ENCODE assay signal across 7 mouse cellular contexts in the genomic region with DNA sequence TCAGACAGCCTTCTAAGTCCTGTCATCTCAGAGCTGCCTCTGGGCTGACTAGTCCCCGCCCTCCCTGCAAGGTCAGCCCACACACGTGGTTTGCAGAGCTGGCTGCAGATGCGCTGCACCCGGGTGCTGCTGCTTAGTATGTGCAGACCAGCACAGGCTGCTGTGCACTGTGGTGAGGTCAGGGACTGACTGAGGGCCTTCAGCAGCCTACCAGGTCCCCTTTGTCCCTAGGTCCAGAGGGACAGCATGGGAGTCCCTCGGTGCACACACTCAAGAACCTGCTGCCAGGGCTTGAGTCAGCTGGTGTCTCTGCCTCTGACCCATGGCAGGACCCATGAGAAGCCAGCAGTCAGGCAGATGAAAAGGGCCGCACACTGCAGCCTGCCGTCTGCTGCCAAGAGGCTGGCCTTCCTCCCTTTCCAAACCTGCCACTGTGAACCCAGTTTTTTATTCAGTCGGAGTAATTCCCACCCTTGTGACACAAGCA. TPM values are rescaled to one million over a fixed set of nuclear protein-coding genes. Genes with fewer than 3 reads are reported as not detected.
A peak's percentile ranks its signal among the peaks of the same experiment; 100 is the strongest.
DNase-seq lines count a peak whose midpoint lies in the region; ATAC-seq and TF ChIP-seq lines count a peak whose summit lies in the region.

No protein-coding gene starts in this region.

- ATAC-seq in liver, embryonic 11.5 days (replicated peaks; ENCODE audit: low FRiP score) = peak; percentile 67
- ATAC-seq in midbrain, postnatal 0 days (ENCODE audit: low FRiP score) = peak; percentile 47
- peak; percentile 37; the same call in 1 of the 2 replicates for ATAC-seq in stomach, embryonic 15.5 days (ENCODE audit: insufficient read depth, low FRiP score, low read depth)

- no peaks in the 10 kb centered on the region for H3K9me3 ChIP-seq in liver, embryonic 11.5 days (ENCODE audit: control insufficient read depth, low read length)
- no peaks in the 10 kb centered on the region for H3K9me3 ChIP-seq in midbrain, postnatal 0 days (ENCODE audit: low read length)
- no peaks in the 10 kb centered on the region for H3K9me3 ChIP-seq in stomach, embryonic 15.5 days

- H3K27ac ChIP-seq in kidney, adult 2 months (ENCODE audit: insufficient read depth, low read depth, low read length) = peak overlapping the region; percentile 65
- peak overlapping the region; percentile 88 for H3K27ac ChIP-seq in liver, embryonic 11.5 days (ENCODE audit: low read depth, low read length)
- peak overlapping the region; percentile 83 for H3K27ac ChIP-seq in midbrain, postnatal 0 days (ENCODE audit: low read depth, low read length)
- peak overlapping the region; percentile 97 for H3K27ac ChIP-seq in stomach, embryonic 15.5 days

- no peak overlapping the region; the same call in 1 of the 2 replicates for H3K9ac ChIP-seq in liver, embryonic 11.5 days (ENCODE audit: low read depth, low read length)
- H3K9ac ChIP-seq in midbrain, postnatal 0 days (replicated peaks; ENCODE audit: low read length, poor library complexity, severe bottlenecking) = no peak overlapping the region
- no peak overlapping the region for H3K9ac ChIP-seq in stomach, embryonic 15.5 days

- WGBS in kidney, adult 2 months = 2% methylated on average over 8 of the region's 8 CpGs
- WGBS in liver, embryonic 11.5 days = 23% methylated on average over 8 of the region's 8 CpGs
- WGBS in midbrain, postnatal 0 days = 10% methylated on average over 8 of the region's 8 CpGs
- WGBS in stomach, embryonic 15.5 days = 9% methylated on average over 8 of the region's 8 CpGs

- H3K27me3 ChIP-seq in kidney, adult 2 months (replicated peaks; ENCODE audit: control insufficient read depth, insufficient read depth, low read length) = no peaks in the 10 kb centered on the region
- H3K27me3 ChIP-seq in liver, embryonic 11.5 days (replicated peaks; ENCODE audit: control insufficient read depth, insufficient read depth, low read length) = no peaks in the 10 kb centered on the region
- no peaks in the 10 kb centered on the region for H3K27me3 ChIP-seq in midbrain, postnatal 0 days (ENCODE audit: insufficient read depth, low read length)
- H3K27me3 ChIP-seq in stomach, embryonic 15.5 days (replicated peaks) = no peaks in the 10 kb centered on the region

- no peak for TF ChIP-seq POLR2A in kidney, adult 2 months (IDR thresholded peaks at IDR 0.05; ENCODE audit: low read depth, low read length)

- H3K36me3 ChIP-seq in kidney, adult 2 months (ENCODE audit: control insufficient read depth, insufficient read depth, low read length) = no peaks in the 10 kb centered on the region
- no peaks in the 10 kb centered on the region for H3K36me3 ChIP-seq in liver, embryonic 11.5 days (ENCODE audit: control insufficient read depth, insufficient read depth, low read length)
- H3K36me3 ChIP-seq in midbrain, postnatal 0 days (ENCODE audit: insufficient read depth, low read length) = no peaks in the 10 kb centered on the region
- H3K36me3 ChIP-seq in stomach, embryonic 15.5 days = no peaks in the 10 kb centered on the region

- 0 out of 2 replicates have a peak, but pooled peaks have one; percentile 1 for TF ChIP-seq CTCF in kidney, adult 2 months (conservative IDR thresholded peaks at IDR 0.05; ENCODE audit: insufficient read depth, insufficient read length, low read depth, low read length)
- TF ChIP-seq CTCF in midbrain, postnatal 0 days (IDR thresholded peaks at IDR 0.05) = no peak

- DNase-seq in T-cell, adult 2 months (ENCODE audit: low spot score) = peak; percentile 39
- DNase-seq in embryo, embryonic 11 days = peak; percentile 81
- peak; percentile 74 to 79 for DNase-seq in heart, adult 9 months (ENCODE audit: low spot score in 2 of 2)
- DNase-seq in kidney, adult 2 months = peak; percentile 89
- peak; percentile 64 for DNase-seq in liver, embryonic 11.5 days (ENCODE audit: low spot score)
- DNase-seq in midbrain, postnatal 0 days (ENCODE audit: low spot score) = peak; percentile 68

- no peak overlapping the region for H3K4me3 ChIP-seq in kidney, adult 2 months (ENCODE audit: insufficient read depth, low read depth, low read length)
- H3K4me3 ChIP-seq in liver, embryonic 11.5 days (ENCODE audit: low read depth, low read length) = no peak overlapping the region
- no peak overlapping the region for H3K4me3 ChIP-seq in midbrain, postnatal 0 days (ENCODE audit: low read depth, low read length)
- no peak overlapping the region for H3K4me3 ChIP-seq in stomach, embryonic 15.5 days (replicated peaks)

- peaks cover 30% of the 10 kb centered on the region for H3K4me1 ChIP-seq in kidney, adult 2 months (ENCODE audit: control insufficient read depth, insufficient read depth, low read length)
- peaks cover 43% of the 10 kb centered on the region for H3K4me1 ChIP-seq in liver, embryonic 11.5 days (replicated peaks; ENCODE audit: control insufficient read depth, insufficient read depth, low read length)
- peaks cover 38% of the 10 kb centered on the region for H3K4me1 ChIP-seq in midbrain, postnatal 0 days (ENCODE audit: insufficient read depth, low read length)
- H3K4me1 ChIP-seq in stomach, embryonic 15.5 days = peaks cover 58% of the 10 kb centered on the region

- H3K4me2 ChIP-seq in liver, embryonic 11.5 days = peak overlapping the region; percentile 12
- H3K4me2 ChIP-seq in midbrain, postnatal 0 days (ENCODE audit: low read depth, low read length, poor library complexity, severe bottlenecking) = no peak overlapping the region
- H3K4me2 ChIP-seq in stomach, embryonic 15.5 days = peak overlapping the region; percentile 38; the same call in 1 of the 2 replicates

RNA-seq across cellular contexts. Expression of gene Dnmt3a, which starts 25.4 kb away (rescaled TPM):
- 11.8 and 12.9 TPM in 2 replicates for polyA plus RNA-seq in kidney, adult 2 months (2012; rRNA removed)
- 73.2 and 73.3 TPM in 2 replicates for polyA plus RNA-seq in liver, embryonic 11.5 days (2014; fragmentation: Nextera tagmentation; extraction: Ambion mirVana)
- total RNA-seq in midbrain, postnatal 0 days (2014; rRNA removed) = 88.5 and 101 TPM in 2 replicates
- 106 and 130 TPM in 2 replicates for polyA plus RNA-seq in midbrain, postnatal 0 days (2015; fragmentation: Nextera tagmentation; extraction: Ambion mirVana)
- 126 and 133 TPM in 2 replicates for polyA plus RNA-seq in stomach, embryonic 15.5 days (2015; fragmentation: Nextera tagmentation; extraction: Ambion mirVana)

Comparison
In these comparisons a context has a peak if more than half of its experiments do, and no peak if none do; other contexts are left out.
1. DNase-seq: peak in every context shown above with its lines; median percentile 89 in kidney, adult 2 months; 81 in embryo, embryonic 11 days; 76 in heart, adult 9 months; 68 in midbrain, postnatal 0 days; 64 in liver, embryonic 11.5 days; 39 in T-cell, adult 2 months.